Mouse (Mus musculus) gastrocnemius, postnatal 14 days (tissue): ENCODE results near the gene C9. TPM values are rescaled to one million over a fixed set of nuclear protein-coding genes. Genes with fewer than 3 reads are reported as not detected.

Source experiments
- DNase-seq: peaks from one replicate; pipeline ENCODE4 v3.0.0; 2021; ENCODE audit warnings: mixed read lengths
- intact Hi-C: fragments of 180-260 bp; cut with DNase I; formaldehyde crosslinking; loops from one replicate; pipeline ENCODE4 v1.15.1; 2025; ENCODE audit warnings: low total_unique reads
- total RNA-seq, 2 experiments: library from RNA; stranded (reverse); gene quantifications; 2 replicates each; pipeline ENCODE4 v1.2.3; 2021

Gene C9
- total RNA-seq, 2 experiments from 2014 or later = not detected

- intact Hi-C loops = no loop called here
- no peak for DNase-seq
Observed at GRCm38 (mm10) chr15:6466995-6467394, 21.9 kb downstream of the C9 start.

GRCm38 (mm10) chr15:6468845-6469244 lies 23.7 kb downstream of the C9 start:
- DNase-seq = no peak

GRCm38 (mm10) chr15:6469384-6469783 lies 24.3 kb downstream of the C9 start:
- intact Hi-C loops = no loop called here
- DNase-seq = no peak

More at GRCm38 (mm10) chr15:6468845-6469244, 23.7 kb downstream of the C9 start:
- intact Hi-C loops = no loop called here

GRCm38 (mm10) chr15:6483561-6483960 lies 38.4 kb downstream of the C9 start:
- intact Hi-C loops = no loop called here
- DNase-seq = no peak

GRCm38 (mm10) chr15:6492386-6492785 lies 47.3 kb downstream of the C9 start:
- intact Hi-C loops = no loop called here
- DNase-seq = no peak

GRCm38 (mm10) chr15:6498396-6499070 lies 53.4 kb downstream of the C9 start:
- intact Hi-C loops = no loop called here
- DNase-seq = no peak

GRCm38 (mm10) chr15:6500787-6501186 lies 55.7 kb downstream of the C9 start:
- DNase-seq = peak; percentile 5
- intact Hi-C loops = no loop called here

GRCm38 (mm10) chr15:6517525-6517924 lies 72.4 kb downstream of the C9 start:
- intact Hi-C loops = no loop called here
- no peak for DNase-seq

GRCm38 (mm10) chr15:6519417-6520255 lies 74.5 kb downstream of the C9 start:
- intact Hi-C loops = no loop called here
- DNase-seq = no peak

- intact Hi-C loops = no loop called here
- no peak for DNase-seq
Observed at GRCm38 (mm10) chr15:6520505-6521155, 75.5 kb downstream of the C9 start.

GRCm38 (mm10) chr15:6522653-6523167 lies 77.6 kb downstream of the C9 start, which contains the start of gene Fyb:
TSS of gene Fyb (plus strand) at chr15:6522853.
- intact Hi-C loops = no loop called here
- no peak for DNase-seq

GRCm38 (mm10) chr15:6524801-6525200 lies 79.7 kb downstream of the C9 start:
- intact Hi-C loops = no loop called here
- no peak for DNase-seq

- DNase-seq = no peak
- intact Hi-C loops = no loop called here
Observed at GRCm38 (mm10) chr15:6525386-6525785, 80.3 kb downstream of the C9 start.

- DNase-seq = no peak
- intact Hi-C loops = no loop called here
Observed at GRCm38 (mm10) chr15:6533858-6534343, 88.8 kb downstream of the C9 start.

GRCm38 (mm10) chr15:6534592-6534991 lies 89.5 kb downstream of the C9 start:
- intact Hi-C loops = no loop called here
- DNase-seq = no peak

GRCm38 (mm10) chr15:6539639-6540338 lies 94.7 kb downstream of the C9 start:
- DNase-seq = no peak
- intact Hi-C loops = no loop called here
